Mouse (Mus musculus) forebrain, embryonic 11.5 days (tissue): ENCODE measurements around the gene Prr23a1. TPM values are rescaled to one million over a fixed set of nuclear protein-coding genes. Genes with fewer than 3 reads are reported as not detected.

ENCODE experiments used
- ATAC-seq: fragments of 200-750 bp; cut with Nextera tagmentation; replicated peaks from 2 replicates; pipeline ENCODE4 v1.8.0; 2017; ENCODE audit warnings: moderate TSS enrichment; ENCODE audit not compliant: low FRiP score
- DNase-seq: peaks from one replicate; pipeline ENCODE4 v3.0.0-alpha.2; 2017; ENCODE audit warnings: low spot score
- H3K27ac ChIP-seq: fragments of 300-500 bp; sonication (generic); 2 replicates; pipeline ENCODE4 v1.5.1; 2014; ENCODE audit warnings: low read depth, low read length
- H3K27me3 ChIP-seq: fragments of 300-500 bp; sonication (generic); 2 replicates; pipeline ENCODE4 v1.6.1; 2014; ENCODE audit warnings: mild to moderate bottlenecking, low read length, mixed read lengths; ENCODE audit not compliant: control insufficient read depth, insufficient read depth
- H3K36me3 ChIP-seq: fragments of 300-500 bp; sonication (generic); 2 replicates; pipeline ENCODE4 v1.6.1; 2014; ENCODE audit warnings: mild to moderate bottlenecking, low read length, moderate library complexity, mixed read lengths; ENCODE audit not compliant: control insufficient read depth, insufficient read depth
- H3K4me1 ChIP-seq: fragments of 300-500 bp; sonication (generic); replicated peaks from 2 replicates; pipeline ENCODE4 v1.6.1; 2014; ENCODE audit warnings: low read length, mixed read lengths; ENCODE audit not compliant: control insufficient read depth, insufficient read depth
- H3K4me2 ChIP-seq: fragments of 300-500 bp; sonication (generic); 2 replicates; pipeline ENCODE4 v1.6.1; 2014; ENCODE audit warnings: low read depth, mild to moderate bottlenecking, low read length, moderate library complexity, mixed read lengths; ENCODE audit not compliant: severe bottlenecking
- H3K4me3 ChIP-seq: fragments of 300-500 bp; sonication (generic); 2 replicates; pipeline ENCODE4 v1.5.1; 2014; ENCODE audit warnings: low read depth, low read length
- H3K9ac ChIP-seq: fragments of 300-500 bp; sonication (generic); 2 replicates; pipeline ENCODE4 v1.6.1; 2014; ENCODE audit warnings: low read length
- H3K9me3 ChIP-seq: fragments of 300-500 bp; sonication (generic); 2 replicates; pipeline ENCODE4 v1.6.1; 2016; ENCODE audit warnings: low read length, mixed read lengths; ENCODE audit not compliant: control insufficient read depth
- WGBS: fragments of 180-500 bp; shearing (Covaris S2); extraction: QIAGEN DNeasy Blood & Tissue Kit; methylation state at CpG from one replicate; pipeline ENCODE4 v1.1.7; 2014; 5-methylcytosine and 5-hydroxymethylcytosine counted together
- polyA plus RNA-seq: library from polyadenylated mRNA; unstranded; fragments of >200 nt; fragmentation: Nextera tagmentation; extraction: Ambion mirVana; gene quantifications from 2 replicates; pipeline ENCODE4 v1.2.1, GENCODE M21; 2014

Prr23a1 gene
- polyA plus RNA-seq, 1 experiment from 2014 or later: not detected

GRCm38 (mm10) chr9:98864571-98864970 is 22.3 kb downstream of the Prr23a1 start, which contains the start of gene Prr23a3:
Gene Prr23a3 (plus strand): TSS chr9:98864767.
- DNase-seq (no peak), ATAC-seq (no peak)
- Histone ChIP-seq H3K4me2 (no peak within 1 kb of the TSS), H3K9ac (no peak within 1 kb of the TSS), H3K36me3 (no peaks in the 10 kb centered on the region), H3K4me3 (no peak within 1 kb of the TSS), H3K4me1 (no peaks in the 10 kb centered on the region), H3K27ac (no peak within 1 kb of the TSS), H3K27me3 (no peaks in the 10 kb centered on the region), H3K9me3 (no peaks in the 10 kb centered on the region)
- WGBS: 62% methylated on average over 22 of the region's 22 CpGs

Other genes with a start within 250 kb of the Prr23a1 start
- gene Mrps22, start 240.8 kb upstream of the Prr23a1 start, polyA plus RNA-seq: 75.7 and 76.3 TPM in 2 replicates
- gene Prr23a2, start 14.0 kb downstream of the Prr23a1 start, polyA plus RNA-seq: not detected in 2 replicates
- gene Prr23a3, start 22.3 kb downstream of the Prr23a1 start, polyA plus RNA-seq: not detected in 2 replicates
- not detected in 2 replicates for gene 7420426K07Rik, start 60.6 kb downstream of the Prr23a1 start, polyA plus RNA-seq
- 1.7 and 3.1 TPM in 2 replicates for gene Foxl2, start 112.8 kb downstream of the Prr23a1 start, polyA plus RNA-seq
- 74.7 and 78.4 TPM in 2 replicates for gene Faim, start 143.9 kb downstream of the Prr23a1 start, polyA plus RNA-seq
- not detected in 2 replicates for gene Gm1123, start 193.2 kb downstream of the Prr23a1 start, polyA plus RNA-seq